Mouse (Mus musculus) MEL (cell line): ENCODE measurements around the gene Tpcn1. TPM values are rescaled to one million over a fixed set of nuclear protein-coding genes. Genes with fewer than 3 reads are reported as not detected.

Experiments
- DNase-seq: peaks from one replicate; pipeline ENCODE4 v3.0.0; 2011; ENCODE audit warnings: low read depth, low spot score
- H3K27ac ChIP-seq: 2 replicates; pipeline ENCODE4 v1.5.1; 2012; ENCODE audit warnings: low read depth, mild to moderate bottlenecking, control low read depth, low read length, moderate library complexity; ENCODE audit not compliant: control insufficient read depth
- H3K27me3 ChIP-seq, 2 experiments: fragments of 150-350 bp in 1 of 2; sonication (generic) in 1 of 2; 2 replicates each; pipeline ENCODE4 v1.6.1; 2012; ENCODE audit warnings: low read length in 2 of 2, mild to moderate bottlenecking in 2 of 2, improper control_type of control experiment in 1 of 2, moderate library complexity in 1 of 2; ENCODE audit not compliant: insufficient read depth in 2 of 2, control insufficient read depth in 1 of 2
- H3K36me3 ChIP-seq, 2 experiments: 2 replicates each; pipeline ENCODE4 v1.6.1; 2012 to 2014; ENCODE audit warnings: low read length in 2 of 2, improper control_type of control experiment in 1 of 2, inconsistent platforms in 1 of 2, mild to moderate bottlenecking in 1 of 2; ENCODE audit not compliant: insufficient read depth in 2 of 2, control insufficient read depth in 1 of 2
- H3K4me1 ChIP-seq, 2 experiments: fragments of 150-350 bp in 1 of 2; sonication (generic) in 1 of 2; 2 replicates each; pipeline ENCODE4 v1.6.1; 2012; ENCODE audit warnings: low read length in 2 of 2, improper control_type of control experiment in 1 of 2, mild to moderate bottlenecking in 1 of 2; ENCODE audit not compliant: insufficient read depth in 2 of 2, control insufficient read depth in 1 of 2
- H3K4me3 ChIP-seq, 2 experiments: fragments of 150-350 bp in 1 of 2; sonication (generic) in 1 of 2; 2 replicates each; pipeline ENCODE4 v1.5.1; 2012; ENCODE audit warnings: low read depth in 2 of 2, low read length in 2 of 2, mild to moderate bottlenecking in 2 of 2, moderate library complexity in 2 of 2, control low read depth in 1 of 2, improper control_type of control experiment in 1 of 2; ENCODE audit not compliant: control insufficient read depth in 1 of 2, insufficient read depth in 1 of 2
- H3K79me2 ChIP-seq: 2 replicates; pipeline ENCODE4 v1.6.1; 2012; ENCODE audit warnings: mild to moderate bottlenecking, low read length, moderate library complexity; ENCODE audit not compliant: control insufficient read depth, poor library complexity, insufficient read depth
- H3K9ac ChIP-seq: 2 replicates; pipeline ENCODE4 v1.6.1; 2012; ENCODE audit warnings: low read depth, mild to moderate bottlenecking, control low read depth, low read length, moderate library complexity; ENCODE audit not compliant: control insufficient read depth, poor library complexity, severe bottlenecking
- H3K9me3 ChIP-seq: fragments of 150-350 bp; sonication (generic); replicated peaks from 2 replicates; pipeline ENCODE4 v1.6.1; 2012; ENCODE audit warnings: mild to moderate bottlenecking, low read length, improper control_type of control experiment, moderate library complexity; ENCODE audit not compliant: insufficient read depth
- EP300 ChIP-seq, 2 experiments: IDR thresholded peaks; 2 replicates each; pipeline ENCODE4 v1.6.1; 2011; ENCODE audit warnings: improper control_type of control experiment in 2 of 2, low read length in 2 of 2, low read depth in 1 of 2, mild to moderate bottlenecking in 1 of 2
- JUND ChIP-seq: IDR thresholded peaks from 2 replicates; pipeline ENCODE4 v1.6.1; 2011; ENCODE audit warnings: low read depth, mild to moderate bottlenecking, improper control_type of control experiment, low read length
- MAFK ChIP-seq: IDR thresholded peaks from 2 replicates; pipeline ENCODE4 v1.6.1; 2011; ENCODE audit warnings: low read depth, mild to moderate bottlenecking, low read length, improper control_type of control experiment, borderline replicate concordance
- MAZ ChIP-seq: IDR thresholded peaks from 2 replicates; pipeline ENCODE4 v1.6.1; 2012; ENCODE audit warnings: low read depth, mild to moderate bottlenecking, inconsistent platforms, low read length, improper control_type of control experiment
- MXI1 ChIP-seq: IDR thresholded peaks from 2 replicates; pipeline ENCODE4 v1.6.1; 2011; ENCODE audit warnings: mild to moderate bottlenecking, low read depth, low read length, improper control_type of control experiment
- MYC ChIP-seq: IDR thresholded peaks from 2 replicates; pipeline ENCODE4 v1.6.1; 2011; ENCODE audit warnings: low read depth, mild to moderate bottlenecking, low read length, improper control_type of control experiment, moderate library complexity
- POLR2AphosphoS2 ChIP-seq: IDR thresholded peaks from 2 replicates; pipeline ENCODE4 v1.6.1; 2011; ENCODE audit warnings: low read length, improper control_type of control experiment
- TBP ChIP-seq: IDR thresholded peaks from 2 replicates; pipeline ENCODE4 v1.8.0; 2011; ENCODE audit warnings: low read depth, low read length, improper control_type of control experiment
- ZMIZ1 ChIP-seq: IDR thresholded peaks from 2 replicates; pipeline ENCODE4 v1.6.1; 2012; ENCODE audit warnings: low read depth, mild to moderate bottlenecking, inconsistent platforms, low read length, improper control_type of control experiment, moderate library complexity
- polyA plus RNA-seq, 2 experiments: library from polyadenylated mRNA; stranded (reverse) in 1 of 2; unstranded in 1 of 2; fragments of >175 nt in 1 of 2; fragments of >200 nt in 1 of 2; gene quantifications; 2 replicates each; pipeline versions ENCODE4 v1.2.1 to v1.2.4; 2012; ENCODE audit warnings: low replicate concordance in 2 of 2, low read depth in 1 of 2; ENCODE audit not compliant: insufficient read length in 2 of 2, insufficient read depth in 1 of 2, missing spikeins in 1 of 2
- total RNA-seq: library from RNA; depleted of rRNA; stranded (reverse); fragments of 300-350 nt; gene quantifications from 2 replicates; pipeline ENCODE4 v1.2.3, GENCODE M21; 2012; rRNA removed

Gene Tpcn1
- total and polyA plus RNA-seq, 3 experiments, result 11.3 to 43.2 TPM; not detected in 1

DNA sequence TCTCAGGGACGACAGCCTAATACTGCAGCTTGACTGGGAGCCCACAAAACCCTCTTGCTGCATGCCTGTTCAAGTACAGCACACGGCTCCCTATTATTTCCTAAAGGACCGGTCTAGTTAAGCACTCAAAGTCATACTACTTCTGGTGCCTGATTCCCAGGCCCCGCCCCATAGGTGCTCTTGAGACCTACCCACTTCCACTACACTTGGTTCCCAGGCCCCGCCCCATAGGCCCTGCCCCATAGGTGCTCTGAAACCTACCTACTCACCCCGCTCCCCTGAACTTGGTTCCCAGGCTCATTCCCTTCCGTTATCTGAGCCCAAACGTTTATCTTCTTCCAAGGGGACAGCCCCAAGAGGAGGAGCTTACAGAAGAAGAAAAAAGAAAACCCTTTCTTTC, 100.6 kb downstream of the Tpcn1 start:
- no peaks in the 10 kb centered on the region for H3K4me1 ChIP-seq
- H3K4me3 ChIP-seq, result no peak overlapping the region
- no peak for DNase-seq
- H3K79me2 ChIP-seq, result no peaks in the 10 kb centered on the region
- no peaks in the 10 kb centered on the region for H3K27me3 ChIP-seq
- TF ChIP-seq MAZ (no peak), JUND (no peak), MXI1 (no peak), MAFK (no peak), POLR2AphosphoS2 (no peak), MYC (no peak), EP300 (IDR thresholded peaks at IDR 0.05; ENCODE audit: low read depth in 1 of 2, low read length in 2 of 2) (no peak), TBP (no peak), ZMIZ1 (no peak)
- TF ChIP-seq, all 39 proteins: peak for 0
- no peak overlapping the region for H3K9ac ChIP-seq
- no peaks in the 10 kb centered on the region for H3K36me3 ChIP-seq
- H3K27ac ChIP-seq, result no peak overlapping the region
- H3K9me3 ChIP-seq, result no peaks in the 10 kb centered on the region

Other genes starting within 250 kb of the Tpcn1 start
- gene Lhx5, start 157.0 kb downstream of the Tpcn1 start, total RNA-seq, result not detected in 2 replicates
- not detected for gene Lhx5, start 157.0 kb downstream of the Tpcn1 start, polyA plus RNA-seq
- 8.2 and 12.1 TPM in 2 replicates for gene Sdsl, start 115.9 kb downstream of the Tpcn1 start, total RNA-seq
- 10 to 100 TPM in 1 of 2 experiments, not detected in 1; 21.0 TPM for gene Sdsl, start 115.9 kb downstream of the Tpcn1 start, polyA plus RNA-seq
- gene Sds, start 112.1 kb downstream of the Tpcn1 start, total RNA-seq, result not detected in 2 replicates
- gene Sds, start 112.1 kb downstream of the Tpcn1 start, polyA plus RNA-seq, result under 1 TPM in 1 of 2 experiments, not detected in 1; 0.17 TPM
- gene Plbd2, start 85.0 kb downstream of the Tpcn1 start, total RNA-seq, result 9.2 and 10.1 TPM in 2 replicates
- gene Plbd2, start 85.0 kb downstream of the Tpcn1 start, polyA plus RNA-seq, result 10 to 100 TPM in 1 of 2 experiments, not detected in 1; 30.5 TPM
- 2.3 and 2.7 TPM in 2 replicates for gene Slc8b1, start 77.5 kb downstream of the Tpcn1 start, total RNA-seq
- gene Slc8b1, start 77.5 kb downstream of the Tpcn1 start, polyA plus RNA-seq, result 1 to 10 TPM in 1 of 2 experiments, not detected in 1; 5.9 TPM
- gene Iqcd, start 343 bp upstream of the Tpcn1 start, total RNA-seq, result 0.62 and 1.1 TPM in 2 replicates
- 1 to 10 TPM in 1 of 2 experiments, not detected in 1; 2.2 TPM for gene Iqcd, start 343 bp upstream of the Tpcn1 start, polyA plus RNA-seq
- 14.0 and 18.1 TPM in 2 replicates for gene Rita1, start 23.9 kb upstream of the Tpcn1 start, total RNA-seq
- gene Rita1, start 23.9 kb upstream of the Tpcn1 start, polyA plus RNA-seq, result 10 to 100 TPM in 1 of 2 experiments, not detected in 1; 22.1 TPM
- gene Ddx54, start 24.1 kb upstream of the Tpcn1 start, total RNA-seq, result 73.8 and 74.8 TPM in 2 replicates
- 10 to 100 TPM in 1 of 2 experiments, not detected in 1; 99.9 TPM for gene Ddx54, start 24.1 kb upstream of the Tpcn1 start, polyA plus RNA-seq
- not detected in 2 replicates for gene Cfap73, start 45.6 kb upstream of the Tpcn1 start, total RNA-seq
- gene Cfap73, start 45.6 kb upstream of the Tpcn1 start, polyA plus RNA-seq, result under 1 TPM in 1 of 2 experiments, not detected in 1; 0.25 TPM
- gene Rasal1, start 60.1 kb upstream of the Tpcn1 start, total RNA-seq, result 0.26 and 0.69 TPM in 2 replicates
- 1 to 10 TPM in 1 of 2 experiments, not detected in 1; 4.5 TPM for gene Rasal1, start 60.1 kb upstream of the Tpcn1 start, polyA plus RNA-seq
- 0.12 and 0.13 TPM in 2 replicates for gene Dtx1, start 123.3 kb upstream of the Tpcn1 start, total RNA-seq
- gene Dtx1, start 123.3 kb upstream of the Tpcn1 start, polyA plus RNA-seq, result under 1 TPM in 1 of 2 experiments, not detected in 1; 0.63 TPM
- gene Oas2, start 161.2 kb upstream of the Tpcn1 start, total RNA-seq, result 0.49 and 0.96 TPM in 2 replicates
- 1 to 10 TPM in 1 of 2 experiments, not detected in 1; 5.2 TPM for gene Oas2, start 161.2 kb upstream of the Tpcn1 start, polyA plus RNA-seq
- 1.6 and 1.9 TPM in 2 replicates for gene Oas3, start 189.0 kb upstream of the Tpcn1 start, total RNA-seq
- 1 to 10 TPM in 1 of 2 experiments, not detected in 1; 4.0 TPM for gene Oas3, start 189.0 kb upstream of the Tpcn1 start, polyA plus RNA-seq
- gene Oas1e, start 206.9 kb upstream of the Tpcn1 start, total RNA-seq, result not detected in 2 replicates
- gene Oas1e, start 206.9 kb upstream of the Tpcn1 start, polyA plus RNA-seq, result not detected
- gene Oas1c, start 223.8 kb upstream of the Tpcn1 start, total RNA-seq, result 0.65 and 0.85 TPM in 2 replicates
- gene Oas1c, start 223.8 kb upstream of the Tpcn1 start, polyA plus RNA-seq, result 1 to 10 TPM in 1 of 2 experiments, not detected in 1; 1.8 TPM